In genomic region chr14:120003661-120004060, GRCm38 (mm10) we compare ENCODE assay signal across 33 mouse cellular contexts. TPM values are rescaled to one million over a fixed set of nuclear protein-coding genes. Genes with fewer than 3 reads are reported as not detected.
"Had no signal": no experiment of that assay in that cellular context is flagged by ENCODE, and none has a peak within 500 bp of the region (broad histone marks: within the 10 kb centered on the region; RNA-seq: fewer than 3 reads in every experiment).

No protein-coding gene starts in this region.

- H3K9me3 ChIP-seq: heart, embryonic 10.5 days; heart, embryonic 12.5 days; heart, embryonic 15.5 days; hindbrain, embryonic 10.5 days; hindbrain, embryonic 12.5 days; hindbrain, embryonic 13.5 days; hindbrain, embryonic 15.5 days; kidney, embryonic 15.5 days had no signal

- H3K36me3 ChIP-seq: heart, embryonic 10.5 days; heart, embryonic 12.5 days; heart, embryonic 13.5 days; heart, embryonic 15.5 days; hindbrain, embryonic 10.5 days; hindbrain, embryonic 12.5 days; hindbrain, embryonic 13.5 days; hindbrain, embryonic 15.5 days; kidney, embryonic 15.5 days had no signal

- H3K4me3 ChIP-seq: heart, adult 2 months; heart, embryonic 10.5 days; heart, embryonic 12.5 days; heart, embryonic 13.5 days; heart, embryonic 15.5 days; hindbrain, embryonic 10.5 days; hindbrain, embryonic 12.5 days; hindbrain, embryonic 13.5 days; hindbrain, embryonic 15.5 days; kidney, embryonic 15.5 days; layer of hippocampus, adult 2 months; left cerebral cortex, adult 2 months had no signal

- H3K4me2 ChIP-seq: heart, embryonic 11.5 days; heart, embryonic 12.5 days; heart, embryonic 13.5 days; heart, embryonic 15.5 days; hindbrain, embryonic 12.5 days; hindbrain, embryonic 13.5 days; hindbrain, embryonic 14.5 days; hindbrain, embryonic 15.5 days; kidney, embryonic 15.5 days had no signal

- ATAC-seq: hindbrain, embryonic 16.5 days; hindbrain, postnatal 0 days; inflammation-experienced regulatory T-cells, adult 6 months; intestine, embryonic 16.5 days; intestine, postnatal 0 days had no signal

- H3K27ac ChIP-seq: heart, adult 2 months; heart, embryonic 10.5 days; heart, embryonic 13.5 days; heart, embryonic 15.5 days; hindbrain, embryonic 10.5 days; hindbrain, embryonic 12.5 days; hindbrain, embryonic 13.5 days; hindbrain, embryonic 14.5 days; hindbrain, embryonic 15.5 days; hindbrain, postnatal 0 days; layer of hippocampus, adult 2 months; left cerebral cortex, adult 2 months had no signal

- H3K9ac ChIP-seq: heart, embryonic 12.5 days; heart, embryonic 13.5 days; heart, embryonic 15.5 days; hindbrain, embryonic 12.5 days; hindbrain, embryonic 13.5 days; hindbrain, embryonic 14.5 days; hindbrain, embryonic 15.5 days; kidney, embryonic 15.5 days had no signal

- H3K27me3 ChIP-seq: heart, embryonic 12.5 days; heart, embryonic 13.5 days; heart, embryonic 15.5 days; hindbrain, embryonic 12.5 days; hindbrain, embryonic 13.5 days; hindbrain, embryonic 15.5 days; kidney, embryonic 15.5 days had no signal

- H3K4me1 ChIP-seq: heart, embryonic 10.5 days; heart, embryonic 12.5 days; heart, embryonic 13.5 days; heart, embryonic 15.5 days; hindbrain, embryonic 12.5 days; hindbrain, embryonic 13.5 days; hindbrain, embryonic 15.5 days had no signal

- DNase-seq: heart, adult 18-20 months; heart, adult 2 months; heart, postnatal 10 days; heart, postnatal 14 days; heart, postnatal 36 days; heart, postnatal 4 days; kidney, adult 11 months; kidney, postnatal 10 days; kidney, postnatal 4 days; layer of hippocampus, adult 9-11 months; layer of hippocampus, postnatal 36 days had no signal

RNA-seq across cellular contexts. Expression of gene Oxgr1, which starts 38.6 kb away (rescaled TPM):
- polyA plus RNA-seq: heart, adult 2 months; heart, embryonic 10.5 days; heart, embryonic 11.5 days; heart, embryonic 13.5 days; heart, embryonic 14.5 days; heart, embryonic 15.5 days; heart, postnatal 0 days; hindbrain, embryonic 10.5 days; hindbrain, embryonic 11.5 days; hindbrain, embryonic 12.5 days; hindbrain, embryonic 13.5 days; hindbrain, embryonic 14.5 days; hindbrain, embryonic 15.5 days; hindbrain, postnatal 0 days; inflammation-experienced regulatory T-cells, adult 6 months; intestine, embryonic 16.5 days; intestine, postnatal 0 days; large intestine, adult 2 months had no signal
